Mouse (Mus musculus): ENCODE data around the gene Unc13d. TPM values are rescaled to one million over a fixed set of nuclear protein-coding genes. Genes with fewer than 3 reads are reported as not detected.
"Not testable (repeated sequence)": the region's sequence is repeated elsewhere in the genome, so short reads cannot be mapped to it uniquely, and the experiment has no call there.

The Unc13d gene
- polyA plus RNA-seq (2015; fragmentation: Nextera tagmentation; extraction: Ambion mirVana) = 2.3 and 2.8 TPM in 2 replicates

DNA sequence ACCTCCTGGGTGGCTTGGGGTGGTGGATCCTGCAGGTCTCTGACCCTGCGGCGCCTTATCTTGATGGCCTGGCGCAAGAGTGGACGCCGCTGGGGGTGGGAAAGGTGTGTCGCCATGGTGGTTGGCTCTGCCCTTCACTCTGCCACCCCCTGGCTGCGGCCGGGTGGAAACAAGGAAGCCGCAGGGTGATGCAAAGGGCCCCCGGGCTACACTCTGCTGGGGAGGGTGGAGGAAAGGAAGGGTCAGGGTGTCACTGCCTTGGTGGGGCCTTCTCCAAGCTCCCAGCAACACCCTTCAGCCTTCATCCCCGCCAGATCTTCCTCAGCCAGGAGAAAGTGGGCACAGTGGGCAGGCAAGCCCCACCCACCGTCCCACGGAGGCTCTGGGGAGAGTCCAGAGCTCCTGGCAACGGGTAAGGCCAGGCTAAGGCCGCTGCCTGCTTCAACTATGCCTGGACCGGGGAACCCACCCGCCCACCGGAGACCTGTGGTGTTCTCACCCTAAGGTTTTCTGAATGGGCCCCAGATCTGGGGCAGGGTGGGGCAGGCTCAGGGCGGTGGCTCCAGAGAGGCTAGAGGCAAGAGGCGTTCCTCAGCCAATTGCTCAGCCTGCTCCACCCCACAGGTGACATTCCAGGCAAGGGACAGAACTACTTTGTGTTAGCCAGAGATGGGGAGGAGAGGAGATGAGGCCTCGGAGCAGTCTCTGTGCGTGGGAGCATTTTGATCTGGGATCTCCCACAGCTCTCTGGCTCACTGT lies at the start of gene Unc13d:
Unc13d (minus strand) TSS at position 516 of the 759 bp plus-strand sequence.
- TF ChIP-seq EP300 (optimal IDR thresholded peaks at IDR 0.05) (peak; percentile 38), CTCF (IDR thresholded peaks at IDR 0.05; ENCODE audit: low read depth) (peak; percentile 64)
- Histone ChIP-seq H3K4me3 (ENCODE audit: low read depth, low read length) (peak within 1 kb of the TSS; percentile 24), H3K9me3 (ENCODE audit: control insufficient read depth, low read length) (no peaks in the 10 kb centered on the region), H3K27me3 (ENCODE audit: control insufficient read depth, insufficient read depth, low read length) (no peaks in the 10 kb centered on the region), H3K27ac (replicated peaks) (peak within 1 kb of the TSS; percentile 92), H3K9ac (ENCODE audit: low read length) (peak within 1 kb of the TSS; percentile 53), H3K4me2 (replicated peaks; ENCODE audit: low read depth) (peak within 1 kb of the TSS; percentile 55), H3K36me3 (ENCODE audit: control insufficient read depth, insufficient read depth, low read length) (peaks cover 26% of the 10 kb centered on the region), H3K4me1 (replicated peaks; ENCODE audit: control insufficient read depth, insufficient read depth) (0 out of 2 replicates have a peak, but pooled peaks cover 3% of the 10 kb centered on the region)
- peak; percentile 75 for ATAC-seq (ENCODE audit: low FRiP score, low TSS enrichment)
- peak; percentile 83 for DNase-seq (ENCODE audit: low spot score)
- 30% methylated on average over 22 of the region's 22 CpGs for WGBS

DNA sequence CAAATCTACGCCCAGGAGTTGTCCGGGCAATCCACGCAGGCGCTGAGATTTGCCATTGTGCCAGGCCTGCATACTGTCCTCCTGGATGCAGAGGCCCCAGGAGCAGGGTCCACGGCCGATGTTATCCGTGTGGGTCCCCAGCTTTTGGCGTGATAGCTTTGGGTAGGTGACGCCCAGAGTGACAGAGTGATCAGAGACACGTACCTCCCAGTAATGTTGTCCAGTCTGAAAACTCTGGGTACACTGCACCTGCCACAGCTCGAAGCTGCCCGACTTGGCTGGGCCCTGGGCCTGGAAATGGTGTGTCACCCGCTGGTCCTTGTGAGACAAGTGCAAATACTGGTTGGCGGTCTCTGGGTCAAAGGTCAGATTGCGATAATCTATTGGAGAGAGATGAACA lies 48.5 kb upstream of the Unc13d start:
- H3K27me3 ChIP-seq (ENCODE audit: control insufficient read depth, insufficient read depth, low read length) = no peaks in the 10 kb centered on the region
- TF ChIP-seq CTCF (IDR thresholded peaks at IDR 0.05; ENCODE audit: low read depth) (no peak), EP300 (optimal IDR thresholded peaks at IDR 0.05) (no peak)
- DNase-seq (ENCODE audit: low spot score) (no peak), ATAC-seq (ENCODE audit: low FRiP score, low TSS enrichment) (no peak)
- peaks cover 8% of the 10 kb centered on the region; the same call in 1 of the 2 replicates for H3K36me3 ChIP-seq (ENCODE audit: control insufficient read depth, insufficient read depth, low read length)
- no peak overlapping the region for H3K4me2 ChIP-seq (replicated peaks; ENCODE audit: low read depth)
- no peak overlapping the region for H3K27ac ChIP-seq (replicated peaks)
- no peak overlapping the region for H3K9ac ChIP-seq (ENCODE audit: low read length)
- peaks cover 11% of the 10 kb centered on the region for H3K4me1 ChIP-seq (replicated peaks; ENCODE audit: control insufficient read depth, insufficient read depth)
- no peaks in the 10 kb centered on the region for H3K9me3 ChIP-seq (ENCODE audit: control insufficient read depth, low read length)
- WGBS = 94% methylated on average over 15 of the region's 15 CpGs
- H3K4me3 ChIP-seq (ENCODE audit: low read depth, low read length) = no peak overlapping the region

DNA sequence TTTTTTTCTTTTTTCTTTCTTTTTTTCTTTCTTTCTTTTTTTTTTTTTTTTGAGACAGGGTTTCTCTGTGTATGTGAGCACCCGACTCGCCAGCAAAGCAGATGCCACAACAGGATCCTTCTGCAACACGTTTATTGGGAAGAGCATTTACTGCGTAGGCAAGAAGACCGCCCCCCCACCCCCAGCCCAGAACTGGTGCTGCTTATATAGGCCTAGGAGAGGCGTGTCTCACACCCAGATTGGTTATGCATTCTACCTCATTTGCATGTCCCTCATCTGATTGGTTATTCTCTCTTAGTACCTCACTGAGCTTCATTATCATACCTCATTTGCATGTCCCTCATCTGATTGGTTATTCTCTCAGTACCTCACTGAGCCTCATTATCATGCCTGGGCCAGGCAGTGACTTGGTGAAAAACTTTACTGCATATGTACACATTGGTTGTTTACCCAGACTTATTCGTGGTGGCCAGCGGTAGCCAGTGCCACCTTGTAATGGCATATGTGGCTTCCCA lies 44.0 kb upstream of the Unc13d start:
- not testable (repeated sequence) for H3K27me3 ChIP-seq (ENCODE audit: control insufficient read depth, insufficient read depth, low read length); H3K4me3 ChIP-seq (ENCODE audit: low read depth, low read length); H3K36me3 ChIP-seq (ENCODE audit: control insufficient read depth, insufficient read depth, low read length); H3K4me2 ChIP-seq (replicated peaks; ENCODE audit: low read depth); ATAC-seq (ENCODE audit: low FRiP score, low TSS enrichment); H3K4me1 ChIP-seq (replicated peaks; ENCODE audit: control insufficient read depth, insufficient read depth); DNase-seq (ENCODE audit: low spot score); H3K9me3 ChIP-seq (ENCODE audit: control insufficient read depth, low read length); H3K9ac ChIP-seq (ENCODE audit: low read length); H3K27ac ChIP-seq (replicated peaks)
- WGBS = 85% methylated on average over 8 of the region's 8 CpGs

- Histone ChIP-seq H3K9me3 (ENCODE audit: control insufficient read depth, low read length) (no peaks in the 10 kb centered on the region), H3K4me2 (replicated peaks; ENCODE audit: low read depth) (no peak overlapping the region), H3K36me3 (ENCODE audit: control insufficient read depth, insufficient read depth, low read length) (0 out of 2 replicates have a peak, but pooled peaks cover 1% of the 10 kb centered on the region), H3K27ac (replicated peaks) (no peak overlapping the region), H3K4me1 (replicated peaks; ENCODE audit: control insufficient read depth, insufficient read depth) (no peaks in the 10 kb centered on the region), H3K4me3 (ENCODE audit: low read depth, low read length) (no peak overlapping the region), H3K9ac (ENCODE audit: low read length) (no peak overlapping the region), H3K27me3 (ENCODE audit: control insufficient read depth, insufficient read depth, low read length) (no peaks in the 10 kb centered on the region)
- ATAC-seq (ENCODE audit: low FRiP score, low TSS enrichment) = no peak
- DNase-seq (ENCODE audit: low spot score) = no peak
- TF ChIP-seq CTCF (IDR thresholded peaks at IDR 0.05; ENCODE audit: low read depth) = peak; percentile 60
- no peak for TF ChIP-seq EP300 (optimal IDR thresholded peaks at IDR 0.05)
These were observed 40.1 kb upstream of the Unc13d start for GRCm38 (mm10) chr11:116117819-116118218.

DNA sequence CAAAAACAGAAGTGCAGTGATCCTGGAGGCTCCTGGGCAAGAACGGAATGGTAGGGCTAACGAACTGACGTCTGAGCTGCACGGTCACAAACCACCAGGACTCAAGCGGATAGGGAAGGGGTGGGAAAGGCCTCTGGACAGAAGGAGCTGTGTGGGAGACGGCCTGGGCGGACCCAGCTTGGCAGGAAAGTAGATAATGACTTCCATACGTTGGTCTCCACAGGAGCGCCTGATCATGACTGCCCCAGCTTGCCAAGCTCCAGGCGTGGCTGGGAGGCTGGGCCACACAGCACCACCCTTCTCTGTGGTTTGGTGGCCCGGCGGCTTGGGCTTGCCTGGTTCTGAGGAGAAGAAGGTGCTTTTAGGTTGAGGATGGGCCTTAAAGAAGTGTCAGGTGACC lies 39.5 kb upstream of the Unc13d start:
- Histone ChIP-seq H3K27ac (replicated peaks) (no peak overlapping the region), H3K4me2 (replicated peaks; ENCODE audit: low read depth) (no peak overlapping the region), H3K9me3 (ENCODE audit: control insufficient read depth, low read length) (no peaks in the 10 kb centered on the region), H3K9ac (ENCODE audit: low read length) (no peak overlapping the region), H3K36me3 (ENCODE audit: control insufficient read depth, insufficient read depth, low read length) (no peaks in the 10 kb centered on the region), H3K4me1 (replicated peaks; ENCODE audit: control insufficient read depth, insufficient read depth) (no peaks in the 10 kb centered on the region), H3K27me3 (ENCODE audit: control insufficient read depth, insufficient read depth, low read length) (no peaks in the 10 kb centered on the region), H3K4me3 (ENCODE audit: low read depth, low read length) (no peak overlapping the region)
- 69% methylated on average over 12 of the region's 12 CpGs for WGBS
- ATAC-seq (ENCODE audit: low FRiP score, low TSS enrichment) = 0 out of 2 replicates have a peak, but pooled peaks have one; percentile 19
- no peak for DNase-seq (ENCODE audit: low spot score)
- TF ChIP-seq CTCF (IDR thresholded peaks at IDR 0.05; ENCODE audit: low read depth) (no peak), EP300 (optimal IDR thresholded peaks at IDR 0.05) (no peak)

- ATAC-seq (ENCODE audit: low FRiP score, low TSS enrichment) (no peak), DNase-seq (ENCODE audit: low spot score) (no peak)
- no peaks in the 10 kb centered on the region for H3K9me3 ChIP-seq (ENCODE audit: control insufficient read depth, low read length)
- 0 out of 2 replicates have a peak, but pooled peaks have one; percentile 22 for TF ChIP-seq CTCF (IDR thresholded peaks at IDR 0.05; ENCODE audit: low read depth)
- no peak for TF ChIP-seq EP300 (optimal IDR thresholded peaks at IDR 0.05)
- H3K27ac ChIP-seq (replicated peaks) = no peak overlapping the region
- no peak overlapping the region for H3K9ac ChIP-seq (ENCODE audit: low read length)
- H3K27me3 ChIP-seq (ENCODE audit: control insufficient read depth, insufficient read depth, low read length) = no peaks in the 10 kb centered on the region
- H3K4me1 ChIP-seq (replicated peaks; ENCODE audit: control insufficient read depth, insufficient read depth) = peaks cover 12% of the 10 kb centered on the region
- no peak overlapping the region for H3K4me3 ChIP-seq (ENCODE audit: low read depth, low read length)
- H3K36me3 ChIP-seq (ENCODE audit: control insufficient read depth, insufficient read depth, low read length) = no peaks in the 10 kb centered on the region
- 92% methylated on average over 19 of the region's 19 CpGs for WGBS
- H3K4me2 ChIP-seq (replicated peaks; ENCODE audit: low read depth) = no peak overlapping the region
These were observed 33.9 kb upstream of the Unc13d start for GRCm38 (mm10) chr11:116111611-116112203.

Data from stomach, postnatal 0 days (tissue).